Mouse (Mus musculus) thymus, postnatal 0 days (tissue): ENCODE measurements around the gene Mical2. TPM values are rescaled to one million over a fixed set of nuclear protein-coding genes. Genes with fewer than 3 reads are reported as not detected.

Experiments
- DNase-seq: peaks from one replicate; pipeline ENCODE4 v3.0.0-alpha.2; 2015; ENCODE audit warnings: low spot score
- polyA plus RNA-seq: library from polyadenylated mRNA; unstranded; fragments of >200 nt; fragmentation: Nextera tagmentation; extraction: Ambion mirVana; gene quantifications from 2 replicates; pipeline ENCODE4 v1.2.1, GENCODE M21; 2015

Gene Mical2
- polyA plus RNA-seq, 1 experiment from 2014 or later: 0.51 TPM

DNA sequence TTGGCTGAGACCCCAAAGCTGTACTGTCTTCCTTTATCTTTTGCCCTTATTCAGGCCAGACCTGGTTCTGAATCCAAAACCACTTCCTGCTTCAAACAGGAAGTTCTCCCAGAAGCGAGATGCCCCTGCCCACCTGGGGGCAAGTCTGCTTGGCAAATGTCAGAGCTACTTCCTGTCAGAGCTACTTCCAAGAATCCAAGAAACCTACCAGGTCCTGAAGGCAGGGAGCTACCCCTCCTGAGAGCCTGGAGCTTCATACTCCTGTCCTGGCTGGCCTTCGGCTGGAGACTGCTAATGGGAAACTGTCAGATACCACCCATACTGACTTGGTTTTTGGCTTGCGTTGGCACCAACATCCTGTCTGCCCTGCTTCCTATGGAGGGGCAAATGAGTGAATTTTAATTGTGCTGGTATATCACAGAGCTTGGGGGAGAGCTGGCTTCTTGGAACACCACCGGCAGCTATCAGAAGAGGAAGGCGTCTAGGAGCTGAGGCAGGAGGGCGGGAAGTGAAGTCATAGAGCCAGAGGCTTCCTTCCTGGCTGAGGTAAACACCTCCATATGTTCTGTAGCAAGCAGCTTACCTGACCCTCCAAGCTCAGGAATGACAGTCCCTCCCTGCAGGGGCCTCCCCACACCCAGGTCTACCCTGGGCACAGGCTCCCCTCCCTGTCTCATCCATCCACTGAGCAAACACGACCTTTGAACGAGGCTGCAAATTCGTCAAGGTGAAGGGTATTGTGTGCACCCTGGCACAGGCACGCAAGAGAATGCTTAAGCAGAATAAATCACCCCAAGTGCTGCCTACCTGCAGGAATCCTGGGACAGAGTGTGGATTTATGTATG, 17.1 kb upstream of the Mical2 start:
- peak; percentile 68 for DNase-seq

GRCm38 (mm10) chr7:112209621-112210020, 16.0 kb upstream of the Mical2 start:
- DNase-seq: peak; percentile 32

GRCm38 (mm10) chr7:112212921-112213721, 12.5 kb upstream of the Mical2 start:
- DNase-seq: peak; percentile 75

DNA sequence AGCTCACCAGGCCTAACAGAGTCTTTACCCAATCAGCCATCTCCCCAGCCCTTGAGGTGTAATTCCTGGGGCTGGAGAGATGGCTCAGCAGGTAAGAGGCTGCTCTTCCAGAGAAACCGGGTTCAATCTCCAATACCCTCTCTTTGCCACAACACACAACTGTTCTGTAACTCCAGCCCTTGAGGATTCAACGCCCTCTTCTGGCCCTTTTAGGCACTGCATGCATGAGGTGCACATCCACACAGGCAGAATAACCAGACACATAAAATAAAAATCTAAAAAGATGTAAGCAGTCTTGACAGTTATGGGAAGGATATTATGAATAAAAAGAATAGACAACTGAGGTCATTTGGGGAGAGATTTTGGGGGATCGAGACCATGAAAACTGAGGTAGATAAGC, 9.8 kb upstream of the Mical2 start:
- no peak for DNase-seq

DNA sequence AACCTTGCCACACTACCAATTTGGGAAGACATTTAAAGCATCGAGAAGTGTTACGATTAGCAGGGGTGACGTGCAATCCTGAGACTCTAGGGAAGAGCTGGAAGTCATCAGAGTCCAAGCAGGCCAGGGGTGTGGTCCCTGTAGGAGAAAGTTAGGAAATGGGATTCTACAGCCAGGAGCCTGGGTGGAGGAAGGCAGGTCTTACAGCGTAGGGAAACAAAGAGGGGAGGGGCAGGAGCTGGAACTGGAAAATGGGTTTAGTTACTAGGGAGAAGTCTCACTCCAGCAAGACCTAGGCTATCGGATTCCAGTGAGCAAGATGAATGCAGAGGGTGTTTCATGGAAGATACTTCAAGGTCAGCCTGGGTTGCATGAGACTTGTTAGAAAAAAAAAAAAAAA, 8.9 kb upstream of the Mical2 start:
- no peak for DNase-seq

DNA sequence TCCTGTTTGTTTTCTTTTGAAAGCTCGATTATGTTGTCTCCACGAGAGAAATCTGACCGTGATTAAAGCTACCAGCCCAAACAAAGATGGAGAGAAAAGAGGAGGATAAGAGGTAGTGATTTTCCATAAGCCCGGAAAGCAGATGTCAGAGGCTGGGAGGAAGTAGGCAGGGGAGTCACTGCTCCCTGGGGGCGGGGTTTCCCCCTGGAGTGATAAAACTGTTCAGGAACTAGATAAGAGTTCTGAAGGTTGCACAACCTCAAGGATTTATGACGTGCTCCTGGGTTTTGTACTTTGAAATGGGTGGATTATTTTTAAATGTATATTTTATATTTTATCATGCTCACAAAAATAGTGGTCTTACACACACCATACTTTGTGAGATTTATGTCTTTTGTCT, 8.4 kb upstream of the Mical2 start:
- DNase-seq: no peak

DNA sequence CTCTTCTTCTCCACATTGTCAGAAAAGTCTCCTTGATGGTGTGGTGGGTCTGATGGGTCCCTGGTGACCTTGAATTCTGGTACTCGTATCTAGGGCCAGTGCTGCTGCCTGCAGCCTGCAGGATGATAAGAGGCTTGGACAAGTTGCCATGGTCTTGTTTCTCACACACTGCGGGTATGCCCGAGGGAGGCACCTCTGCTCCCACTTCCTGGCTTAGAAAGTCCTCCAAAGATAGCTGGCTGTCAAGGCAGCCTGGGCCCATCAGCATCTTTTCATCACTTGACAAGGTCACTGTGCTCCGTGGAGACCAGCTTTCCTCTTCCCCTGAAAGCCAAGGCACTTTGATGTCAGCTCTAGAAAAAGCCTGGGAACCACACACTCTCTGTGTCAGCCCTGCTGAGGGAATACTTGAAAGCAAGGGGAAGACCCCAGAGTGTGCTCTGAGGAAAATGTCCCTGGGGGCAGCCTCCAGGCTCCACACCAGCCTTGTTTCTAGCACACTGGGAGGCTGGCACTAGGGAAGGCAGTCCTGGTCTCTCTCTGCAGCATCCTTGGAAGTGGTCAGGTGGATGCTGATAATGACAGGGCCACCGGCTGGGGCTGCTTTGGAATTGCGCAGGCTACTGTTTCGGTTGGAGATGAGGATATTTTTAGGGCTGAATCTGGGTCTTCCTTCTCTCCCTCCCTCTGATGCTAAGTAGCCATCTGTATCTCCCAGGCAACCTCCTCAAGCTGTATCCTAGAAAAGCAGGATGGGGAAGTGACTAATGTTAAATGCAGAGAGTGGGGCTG, 2.7 kb upstream of the Mical2 start:
- DNase-seq: no peak

GRCm38 (mm10) chr7:112224854-112225253, 802 bp upstream of the Mical2 start:
- DNase-seq: no peak

- DNase-seq: no peak
These were observed 1.0 kb downstream of the Mical2 start for GRCm38 (mm10) chr7:112226446-112227265.

DNA sequence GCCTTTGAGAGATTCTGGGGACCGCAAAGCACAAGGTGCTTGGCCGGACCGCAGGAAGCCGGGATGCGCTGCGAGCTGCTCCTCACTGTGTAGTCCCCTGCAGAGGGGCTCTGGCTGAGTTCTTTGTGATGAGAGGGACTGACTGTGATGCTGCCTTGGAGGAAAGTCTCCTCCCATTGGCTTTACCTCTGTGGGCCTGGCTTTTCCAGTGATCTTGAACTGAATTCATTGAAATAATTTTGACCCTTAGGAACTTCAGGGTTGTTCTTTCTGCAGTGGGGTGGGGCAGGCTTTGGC, 1.6 kb downstream of the Mical2 start:
- no peak for DNase-seq

GRCm38 (mm10) chr7:112228827-112229498, 3.3 kb downstream of the Mical2 start:
- DNase-seq: no peak

DNA sequence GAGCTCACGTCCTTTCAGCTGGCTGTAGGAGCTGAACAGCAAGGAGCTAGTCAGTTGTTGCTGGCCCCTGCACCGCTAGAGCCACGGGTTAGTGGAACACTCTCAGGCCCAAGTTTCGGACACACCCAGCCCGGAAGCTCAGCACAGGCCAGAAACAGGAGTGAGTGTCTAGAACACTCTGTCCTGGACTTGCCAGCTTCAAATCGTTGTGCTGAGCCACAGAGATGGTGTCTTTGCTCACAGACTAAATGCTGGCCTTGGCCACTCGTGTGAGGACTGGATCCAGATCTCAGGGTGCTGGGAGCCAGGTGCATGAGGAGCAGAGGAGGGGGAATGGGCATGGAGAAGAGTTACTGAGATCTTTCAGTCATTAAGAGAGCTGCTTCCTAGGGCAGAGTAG, 6.1 kb downstream of the Mical2 start:
- no peak for DNase-seq

GRCm38 (mm10) chr7:112233345-112234005, 7.8 kb downstream of the Mical2 start:
- DNase-seq: peak; percentile 77

DNA sequence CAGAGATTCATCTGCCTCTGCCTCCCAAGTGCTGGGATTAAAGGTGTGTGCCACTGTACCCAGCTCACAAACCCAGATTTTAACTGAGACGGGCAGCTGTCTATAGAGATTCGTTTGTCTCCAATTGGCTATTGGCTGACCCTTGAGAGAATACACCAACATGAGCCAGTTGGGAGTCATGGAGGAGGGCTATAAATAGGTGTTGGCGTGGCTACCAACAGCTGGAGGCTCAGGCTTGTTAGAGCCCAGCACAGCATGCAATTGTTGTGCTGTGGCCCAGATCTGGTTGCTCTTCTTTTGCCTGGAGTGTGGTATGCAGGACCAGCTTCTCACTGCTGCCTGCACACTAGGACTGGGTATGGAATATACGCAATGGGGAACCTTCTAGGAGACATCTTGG, 8.8 kb downstream of the Mical2 start:
- DNase-seq: no peak

DNA sequence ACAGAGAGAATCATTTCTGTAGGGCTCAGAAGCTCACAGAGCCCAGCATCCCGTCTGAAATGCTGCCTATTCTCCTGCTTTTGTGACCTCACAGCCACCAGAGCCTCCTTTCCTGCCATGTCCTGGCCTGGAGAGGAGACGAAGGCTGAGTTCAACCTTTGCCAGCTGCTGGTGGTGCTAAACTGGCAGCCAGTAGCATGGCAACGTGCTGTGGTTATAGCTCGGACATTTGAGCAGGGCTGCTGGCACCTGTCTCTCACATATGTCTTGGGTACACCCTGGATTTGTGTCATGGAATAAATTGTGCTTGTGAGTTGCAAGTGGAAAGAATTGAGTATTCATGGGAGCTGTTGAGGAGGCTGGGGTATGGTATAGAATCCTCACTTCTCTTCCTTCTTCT, 9.8 kb downstream of the Mical2 start:
- DNase-seq: no peak

DNA sequence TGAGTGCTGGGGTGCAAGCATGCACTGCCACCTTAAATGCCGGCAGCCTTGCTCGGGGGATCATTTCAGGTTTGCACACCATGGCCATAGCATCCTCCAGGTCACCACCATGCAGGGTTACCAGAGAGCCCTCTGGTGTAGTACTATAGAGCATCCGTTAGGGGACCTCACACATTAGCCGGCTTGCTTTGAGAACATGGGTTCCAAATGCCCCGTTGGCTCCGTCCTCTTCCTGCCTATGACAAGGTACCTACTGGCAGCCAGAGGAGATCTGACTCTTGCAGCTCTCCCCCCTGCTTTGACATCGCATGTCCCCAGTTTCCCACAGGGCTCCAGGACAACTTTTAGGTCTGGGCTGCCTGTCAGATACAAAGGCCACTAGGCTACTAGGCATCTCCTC, 11.6 kb downstream of the Mical2 start:
- no peak for DNase-seq

DNA sequence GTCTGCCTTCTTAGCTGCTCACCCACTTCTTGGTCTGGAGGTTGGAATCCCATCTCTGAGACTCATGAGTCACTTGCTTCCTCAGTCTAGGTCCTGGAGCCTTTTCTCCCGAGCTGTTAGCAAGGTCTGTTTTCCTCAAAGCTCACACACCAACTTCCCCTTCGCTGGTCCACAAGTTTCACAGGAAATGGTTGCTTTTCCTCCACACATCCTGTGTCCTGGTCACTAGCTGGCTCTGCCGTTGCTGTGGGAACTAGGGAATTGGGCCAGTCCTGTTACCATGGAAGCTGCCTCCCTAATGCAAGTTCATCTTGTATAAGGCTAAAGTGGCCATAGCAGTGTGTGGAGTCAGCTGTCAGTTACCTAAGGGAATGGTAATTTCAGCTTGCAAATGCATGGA, 12.2 kb downstream of the Mical2 start:
- no peak for DNase-seq

- no peak for DNase-seq
These were observed 13.4 kb downstream of the Mical2 start for GRCm38 (mm10) chr7:112238768-112239728.

GRCm38 (mm10) chr7:112240748-112241147, 15.1 kb downstream of the Mical2 start:
- DNase-seq: no peak
